Comparison of ENCODE assay signal across 10 mouse cellular contexts in the genomic region with DNA sequence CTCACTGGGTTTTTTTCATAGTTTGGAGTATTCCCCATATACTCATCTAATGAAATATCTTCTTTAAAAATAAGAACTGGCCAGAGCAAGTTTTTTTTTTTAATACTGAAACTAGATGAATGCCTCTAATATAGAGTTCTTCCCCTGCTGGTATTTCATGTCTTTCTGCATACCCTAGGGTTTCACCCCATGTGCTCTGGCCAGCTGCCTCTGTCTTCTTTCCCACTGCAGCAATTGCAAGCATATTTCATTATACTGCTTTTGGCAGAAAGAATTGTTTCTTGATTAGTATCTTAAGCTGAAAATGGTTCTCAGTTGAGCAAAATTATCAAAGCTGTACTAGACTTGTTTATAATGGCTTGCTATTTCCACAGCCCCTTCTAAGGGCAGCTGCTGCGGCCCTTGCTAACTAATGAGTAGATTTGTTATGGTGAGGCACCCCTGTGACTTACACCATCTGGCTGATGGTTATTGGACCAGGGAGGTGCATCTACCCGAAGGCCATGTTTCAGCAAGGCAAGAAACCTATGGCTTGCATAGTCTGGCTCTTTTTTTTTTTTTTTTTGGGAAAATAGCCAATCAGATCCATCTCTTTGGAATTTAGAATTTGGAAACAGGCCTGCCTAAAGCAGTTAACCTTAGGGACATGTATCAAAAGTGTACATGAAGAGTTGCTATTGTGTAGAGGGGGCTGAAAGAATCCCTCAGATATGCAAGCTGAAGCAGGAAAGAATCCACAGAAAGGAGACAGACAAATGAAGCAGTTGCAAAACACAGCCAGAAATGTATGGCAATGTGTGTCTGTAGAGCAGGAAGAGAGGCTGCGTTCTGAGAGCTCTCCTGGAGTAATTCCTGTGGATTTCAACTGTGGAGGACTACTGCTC. TPM values are rescaled to one million over a fixed set of nuclear protein-coding genes. Genes with fewer than 3 reads are reported as not detected.
DNase-seq lines count a peak whose midpoint lies in the region; ATAC-seq and TF ChIP-seq lines count a peak whose summit lies in the region.
"Had no signal": no experiment of that assay in that cellular context is flagged by ENCODE, and none has a peak within 500 bp of the region (broad histone marks: within the 10 kb centered on the region; RNA-seq: fewer than 3 reads in every experiment).

No protein-coding gene starts in this region.

- H3K27me3 ChIP-seq in heart, embryonic 10.5 days (ENCODE audit: insufficient read depth, poor library complexity, severe bottlenecking) = no peaks in the 10 kb centered on the region
- H3K27me3 ChIP-seq in kidney, embryonic 15.5 days = no peaks in the 10 kb centered on the region
- no peaks in the 10 kb centered on the region for H3K27me3 ChIP-seq in forebrain, embryonic 12.5 days

- H3K4me3 ChIP-seq in heart, embryonic 10.5 days = no peak overlapping the region
- H3K4me3 ChIP-seq in ES-E14 (ENCODE audit: insufficient read depth in 1 of 2, low read depth in 1 of 2, low read length in 2 of 2, poor library complexity in 1 of 2, severe bottlenecking in 1 of 2) = no peak overlapping the region
- H3K4me3 ChIP-seq in kidney, embryonic 15.5 days (replicated peaks) = no peak overlapping the region
- H3K4me3 ChIP-seq in forebrain, embryonic 12.5 days (replicated peaks) = no peak overlapping the region

- no peaks in the 10 kb centered on the region for H3K36me3 ChIP-seq in heart, embryonic 10.5 days
- no peaks in the 10 kb centered on the region for H3K36me3 ChIP-seq in ES-E14 (ENCODE audit: control insufficient read depth, insufficient read depth, low read length, poor library complexity, severe bottlenecking)
- H3K36me3 ChIP-seq in kidney, embryonic 15.5 days = no peaks in the 10 kb centered on the region
- H3K36me3 ChIP-seq in forebrain, embryonic 12.5 days (replicated peaks) = no peaks in the 10 kb centered on the region

- no peak overlapping the region for H3K4me2 ChIP-seq in kidney, embryonic 15.5 days
- H3K4me2 ChIP-seq in forebrain, embryonic 12.5 days = no peak overlapping the region

- H3K4me1 ChIP-seq in heart, embryonic 10.5 days = no peaks in the 10 kb centered on the region
- no peaks in the 10 kb centered on the region for H3K4me1 ChIP-seq in ES-E14 (ENCODE audit: control insufficient read depth in 2 of 2, insufficient read depth in 2 of 2, low read length in 2 of 2, poor library complexity in 1 of 2)
- no peaks in the 10 kb centered on the region for H3K4me1 ChIP-seq in kidney, embryonic 15.5 days
- no peaks in the 10 kb centered on the region for H3K4me1 ChIP-seq in forebrain, embryonic 12.5 days

- H3K27ac ChIP-seq in heart, embryonic 10.5 days = no peak overlapping the region
- no peak overlapping the region for H3K27ac ChIP-seq in ES-E14 (ENCODE audit: insufficient read depth, low read depth, low read length, poor library complexity, severe bottlenecking)
- H3K27ac ChIP-seq in kidney, embryonic 15.5 days = peak overlapping the region; percentile 78
- H3K27ac ChIP-seq in forebrain, embryonic 12.5 days = no peak overlapping the region

- ATAC-seq in kidney, embryonic 15.5 days (replicated peaks; ENCODE audit: low FRiP score) = peak; percentile 92
- ATAC-seq in forebrain, embryonic 12.5 days (ENCODE audit: low FRiP score) = no peak
- ATAC-seq: CD4-positive, CD25-positive, alpha-beta regulatory T cell, adult 4 months had no signal

- no peak overlapping the region for H3K9ac ChIP-seq in ES-E14 (ENCODE audit: insufficient read depth, low read depth, low read length, poor library complexity, severe bottlenecking)
- H3K9ac ChIP-seq in kidney, embryonic 15.5 days = no peak overlapping the region
- no peak overlapping the region for H3K9ac ChIP-seq in forebrain, embryonic 12.5 days

- H3K9me3 ChIP-seq in heart, embryonic 10.5 days = no peaks in the 10 kb centered on the region
- no peaks in the 10 kb centered on the region for H3K9me3 ChIP-seq in ES-E14 (ENCODE audit: control insufficient read depth, insufficient read depth, low read depth, low read length)
- no peaks in the 10 kb centered on the region for H3K9me3 ChIP-seq in kidney, embryonic 15.5 days (replicated peaks)
- no peaks in the 10 kb centered on the region for H3K9me3 ChIP-seq in forebrain, embryonic 12.5 days

- 79% methylated on average over 3 of the region's 3 CpGs for WGBS in heart, embryonic 10.5 days
- 44% methylated on average over 3 of the region's 3 CpGs for WGBS in kidney, embryonic 15.5 days
- 74% methylated on average over 3 of the region's 3 CpGs for WGBS in forebrain, embryonic 12.5 days

- DNase-seq in heart, adult 18-20 months = peak; percentile 27 to 43
- DNase-seq in heart, embryonic 10.5 days (ENCODE audit: low spot score) = no peak
- no peak for DNase-seq in ES-E14 (ENCODE audit: low read depth, low spot score)
- peak; percentile 15 for DNase-seq in fibroblast of lung, adult 2 months (ENCODE audit: low read depth)
- DNase-seq in adrenal gland, postnatal 36 days = no peak
- no peak for DNase-seq in frontal cortex, postnatal 36 days (ENCODE audit: low spot score in 2 of 2)

- in situ Hi-C loops in ES-E14 (cut with MboI; ENCODE audit: low sequenced_read_pairs in 2 of 2, unreplicated experiment in 2 of 2) = no loop called here

TF ChIP-seq in ES-E14, 5 proteins besides CTCF, POLR2A, EP300 and RAD21:
- peak; percentile 77 for TF ChIP-seq ZNF384 (IDR thresholded peaks at IDR 0.05; ENCODE audit: low read depth, low read length)
- no peak for TF ChIP-seq ZC3H11A (IDR thresholded peaks at IDR 0.05; ENCODE audit: borderline replicate concordance, low read depth, low read length)

RNA-seq across cellular contexts. Expression of gene Trim52, which starts 30.6 kb away (rescaled TPM):
- total RNA-seq in heart, adult 18-20 months (2021) = not detected
- not detected in 2 replicates for polyA plus RNA-seq in heart, embryonic 10.5 days (2016; fragmentation: Nextera tagmentation; extraction: Ambion mirVana)
- total RNA-seq in ES-E14 (2012; rRNA removed) = 1.3 and 4.3 TPM in 2 replicates
- not detected in 2 replicates for polyA plus RNA-seq in kidney, embryonic 15.5 days (2015; fragmentation: Nextera tagmentation; extraction: Ambion mirVana)
- total RNA-seq in adrenal gland, postnatal 36 days (2021) = not detected
- not detected in 2 replicates for polyA plus RNA-seq in forebrain, embryonic 12.5 days (2016; fragmentation: Nextera tagmentation; extraction: Ambion mirVana)
- polyA plus RNA-seq: CD4-positive, CD25-positive, alpha-beta regulatory T cell, adult 4 months; heart, postnatal 0 days had no signal

Comparison
In these comparisons a context has a peak if more than half of its experiments do, and no peak if none do; other contexts are left out.
1. DNase-seq: peak in heart, adult 18-20 months (2 of 2) and fibroblast of lung, adult 2 months (single experiment); none in heart, embryonic 10.5 days (single experiment), ES-E14 (single experiment), adrenal gland, postnatal 36 days (0 of 2) and frontal cortex, postnatal 36 days (0 of 2).